Mouse (Mus musculus) heart, adult 2 months (tissue): ENCODE data around the gene Arhgap42. TPM values are rescaled to one million over a fixed set of nuclear protein-coding genes. Genes with fewer than 3 reads are reported as not detected.

Experiments used
- DNase-seq, 2 experiments: peaks; one replicate each; pipeline ENCODE4 v3.0.0; 2021
- H3K27ac ChIP-seq: fragments of 200-600 bp; 2 replicates; pipeline ENCODE4 v1.8.1; 2022
- H3K27me3 ChIP-seq: fragments of 200-500 bp; 2 replicates; pipeline ENCODE4 v1.6.1; 2012; ENCODE audit warnings: mild to moderate bottlenecking, low read length, inconsistent platforms, mixed read lengths; ENCODE audit not compliant: control insufficient read depth, insufficient read depth
- H3K36me3 ChIP-seq: fragments of 200-500 bp; 2 replicates; pipeline ENCODE4 v1.6.1; 2012; ENCODE audit warnings: low read length, inconsistent platforms; ENCODE audit not compliant: control insufficient read depth, insufficient read depth
- H3K4me1 ChIP-seq: fragments of 200-500 bp; 2 replicates; pipeline ENCODE4 v1.6.1; 2011; ENCODE audit warnings: low read length; ENCODE audit not compliant: control insufficient read depth, insufficient read depth
- H3K4me3 ChIP-seq: fragments of 200-600 bp; 2 replicates; pipeline ENCODE4 v1.8.1; 2022
- H3K79me2 ChIP-seq: fragments of 200-500 bp; replicated peaks from 2 replicates; pipeline ENCODE4 v1.6.1; 2012; ENCODE audit warnings: mild to moderate bottlenecking, inconsistent platforms, low read length, moderate library complexity, mixed read lengths; ENCODE audit not compliant: control insufficient read depth, insufficient read depth
- H3K9ac ChIP-seq: fragments of 200-500 bp; 2 replicates; pipeline ENCODE4 v1.6.1; 2012; ENCODE audit warnings: low read depth, mild to moderate bottlenecking, control low read depth, inconsistent platforms, low read length, mixed read lengths
- CTCF ChIP-seq: fragments of 200-600 bp; IDR thresholded peaks from 2 replicates; pipeline ENCODE4 v1.8.1; 2022; ENCODE audit warnings: antibody characterized with exemption, mild to moderate bottlenecking, moderate library complexity
- EP300 ChIP-seq: fragments of 200-500 bp; IDR thresholded peaks from 2 replicates; pipeline ENCODE4 v1.6.1; 2011; ENCODE audit warnings: low read depth, low read length, control low read depth; ENCODE audit not compliant: insufficient read depth
- POLR2A ChIP-seq: fragments of 200-500 bp; IDR thresholded peaks from 2 replicates; pipeline ENCODE4 v1.6.1; 2011; ENCODE audit warnings: mild to moderate bottlenecking, low read depth, low read length, control low read depth; ENCODE audit not compliant: insufficient read depth
- WGBS: fragments of 180-500 bp; shearing (Covaris S2); methylation state at CpG from one replicate; pipeline ENCODE4 v1.1.7; 2018; 5-methylcytosine and 5-hydroxymethylcytosine counted together
- intact Hi-C: fragments of 180-260 bp; cut with DNase I; formaldehyde crosslinking; loops from one replicate; pipeline ENCODE4 v1.15.1; 2025
- polyA plus RNA-seq: library from polyadenylated mRNA; depleted of rRNA; stranded (reverse); fragments of >200 nt; gene quantifications from 2 replicates; pipeline ENCODE4 v1.2.3, GENCODE M21; 2012
- total RNA-seq, 2 experiments: library from RNA; stranded (reverse); gene quantifications; 2 replicates each; pipeline ENCODE4 v1.2.3; 2021

The Arhgap42 gene
- total and polyA plus RNA-seq, 3 experiments: 1.7 to 8.3 (median 8.0) TPM

DNA sequence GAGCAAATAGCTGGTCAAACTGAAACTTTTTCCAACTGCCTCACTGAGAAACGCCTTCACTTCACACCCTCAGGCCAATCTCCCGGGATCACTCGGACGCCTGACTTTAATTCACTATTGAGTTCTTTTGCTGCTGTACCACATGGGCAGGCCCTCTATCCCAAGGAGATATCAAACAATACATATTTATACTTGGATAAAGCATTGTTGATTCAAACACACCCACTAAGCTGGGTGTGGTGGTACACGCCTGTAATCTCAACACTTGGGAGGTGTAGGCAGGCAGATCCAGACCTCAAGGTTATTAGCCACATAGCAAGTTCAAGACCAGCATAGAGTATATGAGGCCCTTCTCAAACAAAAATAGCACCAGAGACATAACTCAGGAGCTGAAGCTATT, 64.7 kb downstream of the Arhgap42 start:
- H3K79me2 ChIP-seq: no peaks in the 10 kb centered on the region
- no peak for DNase-seq
- H3K36me3 ChIP-seq: peaks cover 6% of the 10 kb centered on the region; the same call in 1 of the 2 replicates
- no peak overlapping the region for H3K9ac ChIP-seq
- peaks cover 2% of the 10 kb centered on the region for H3K4me1 ChIP-seq
- no peak overlapping the region for H3K4me3 ChIP-seq
- WGBS: 77% methylated on average over 5 of the region's 5 CpGs
- TF ChIP-seq CTCF (no peak), POLR2A (no peak), EP300 (no peak)
- no peaks in the 10 kb centered on the region for H3K27me3 ChIP-seq
- intact Hi-C loops: no loop called here
- H3K27ac ChIP-seq: no peak overlapping the region

DNA sequence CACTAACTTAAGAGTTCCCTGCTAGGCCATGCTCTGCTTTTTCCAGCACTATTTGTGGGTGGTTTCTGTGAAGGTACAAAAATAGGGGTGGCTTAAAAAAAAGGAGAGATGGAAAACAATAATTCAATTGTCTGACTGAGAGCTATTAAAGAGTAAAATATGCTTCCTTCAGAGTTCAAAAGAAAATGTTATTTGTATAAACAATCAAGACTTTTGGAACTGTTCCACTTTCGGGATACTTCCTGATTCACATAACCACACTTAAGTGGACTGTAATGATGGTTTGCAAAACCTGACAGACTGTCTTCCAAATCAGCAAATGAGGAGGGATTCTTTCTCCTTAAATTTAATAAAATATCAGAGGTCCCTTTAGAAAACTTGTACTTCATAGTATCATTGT, 65.8 kb downstream of the Arhgap42 start:
- DNase-seq: no peak
- H3K4me3 ChIP-seq: no peak overlapping the region
- 40% methylated on average over 1 of the region's 1 CpGs for WGBS
- peaks cover 6% of the 10 kb centered on the region; the same call in 1 of the 2 replicates for H3K36me3 ChIP-seq
- no peak overlapping the region for H3K9ac ChIP-seq
- no peaks in the 10 kb centered on the region for H3K27me3 ChIP-seq
- TF ChIP-seq EP300 (no peak), POLR2A (no peak), CTCF (no peak)
- no peak overlapping the region for H3K27ac ChIP-seq
- H3K79me2 ChIP-seq: no peaks in the 10 kb centered on the region
- intact Hi-C loops: no loop called here
- H3K4me1 ChIP-seq: peaks cover 2% of the 10 kb centered on the region

DNA sequence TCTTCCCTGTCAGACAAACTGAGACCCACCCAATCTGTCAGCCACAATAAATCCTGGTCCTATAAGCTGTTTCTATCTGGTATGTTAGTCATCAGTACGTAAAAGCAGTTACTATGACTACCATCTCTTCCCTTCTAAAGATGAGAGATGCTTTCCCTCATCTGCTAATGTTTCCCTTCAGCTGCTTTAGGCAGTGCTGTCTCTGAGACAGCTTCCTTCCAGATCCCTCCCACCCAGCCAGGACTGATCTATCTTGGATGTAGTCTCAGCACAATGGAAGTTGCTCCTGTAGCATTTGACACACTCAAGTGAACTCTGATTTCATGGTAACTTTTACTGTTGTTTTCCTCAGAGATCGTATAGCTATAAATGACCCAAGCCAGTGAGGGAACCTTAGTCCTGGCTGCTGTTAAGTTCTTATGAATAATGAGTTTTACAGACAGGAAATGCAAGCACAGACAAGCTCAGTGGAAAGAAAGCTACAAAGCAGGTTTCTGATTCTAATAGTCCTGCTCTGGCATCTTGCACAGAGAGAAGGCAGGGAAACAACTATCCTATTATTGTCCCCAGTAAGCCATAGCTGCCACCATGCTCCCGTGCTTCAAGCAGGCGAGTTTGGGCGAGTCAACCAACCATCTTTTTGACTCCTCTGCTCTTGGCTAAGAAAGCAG, 67.6 kb downstream of the Arhgap42 start:
- Histone ChIP-seq H3K27ac (peak overlapping the region; percentile 33), H3K36me3 (peaks cover 6% of the 10 kb centered on the region; the same call in 1 of the 2 replicates), H3K27me3 (no peaks in the 10 kb centered on the region), H3K9ac (no peak overlapping the region), H3K79me2 (no peaks in the 10 kb centered on the region), H3K4me3 (no peak overlapping the region), H3K4me1 (peaks cover 2% of the 10 kb centered on the region)
- DNase-seq: no peak
- 50% methylated on average over 5 of the region's 5 CpGs for WGBS
- no peak for TF ChIP-seq EP300
- TF ChIP-seq CTCF: no peak
- no peak for TF ChIP-seq POLR2A
- intact Hi-C loops: no loop called here

DNA sequence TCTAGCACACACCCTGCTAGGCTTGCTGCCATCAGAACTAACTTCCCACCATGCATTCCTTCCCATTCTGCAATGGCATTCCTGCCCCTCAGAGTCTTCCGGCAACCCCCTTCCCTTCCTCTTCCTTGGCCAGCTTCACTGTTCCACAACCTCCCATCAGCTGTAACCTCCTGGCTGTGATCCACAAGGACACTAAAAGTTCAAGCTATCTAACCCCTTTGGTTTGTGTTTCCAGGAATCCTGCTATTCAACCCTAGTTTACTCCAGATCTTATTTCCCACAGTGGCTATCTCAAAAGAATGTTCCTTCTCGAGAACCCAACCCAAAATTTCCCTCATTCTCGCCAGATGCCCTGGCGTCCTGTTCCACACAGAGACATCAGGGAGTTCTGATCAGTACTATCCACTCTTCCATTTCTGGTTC, 73.2 kb downstream of the Arhgap42 start:
- DNase-seq: peak; percentile 29 to 65
- peaks cover 6% of the 10 kb centered on the region for H3K4me1 ChIP-seq
- peak overlapping the region; percentile 26 for H3K27ac ChIP-seq
- intact Hi-C loops: no loop called here
- no peak overlapping the region for H3K4me3 ChIP-seq
- H3K27me3 ChIP-seq: no peaks in the 10 kb centered on the region
- H3K36me3 ChIP-seq: no peaks in the 10 kb centered on the region
- 33% methylated on average over 4 of the region's 4 CpGs for WGBS
- H3K9ac ChIP-seq: no peak overlapping the region
- H3K79me2 ChIP-seq: no peaks in the 10 kb centered on the region
- no peak for TF ChIP-seq CTCF
- no peak for TF ChIP-seq EP300
- TF ChIP-seq POLR2A: no peak

DNA sequence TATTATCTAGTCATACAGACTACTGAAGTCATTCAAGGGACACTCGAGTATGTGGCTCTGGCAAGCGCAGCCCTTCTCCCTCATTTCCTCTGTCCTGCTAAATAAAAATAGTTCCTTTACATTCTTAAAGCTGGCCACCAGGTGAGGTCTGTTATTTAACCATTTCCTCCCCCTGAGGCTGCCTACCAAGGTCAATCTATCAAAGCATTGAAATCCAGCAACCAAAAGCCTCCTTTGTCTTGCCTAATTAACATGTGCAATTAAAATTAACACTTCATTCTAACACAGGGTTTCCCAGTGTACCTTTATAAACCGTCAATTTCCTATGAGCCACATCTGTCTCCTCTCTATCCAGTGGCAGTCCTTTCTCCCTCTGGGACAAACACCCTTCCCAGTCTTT, 78.2 kb downstream of the Arhgap42 start:
- Histone ChIP-seq H3K4me1 (peaks cover 5% of the 10 kb centered on the region), H3K4me3 (no peak overlapping the region), H3K79me2 (no peaks in the 10 kb centered on the region), H3K9ac (no peak overlapping the region), H3K27me3 (no peaks in the 10 kb centered on the region), H3K27ac (no peak overlapping the region), H3K36me3 (no peaks in the 10 kb centered on the region)
- intact Hi-C loops: no loop called here
- TF ChIP-seq POLR2A: no peak
- 43% methylated on average over 3 of the region's 3 CpGs for WGBS
- no peak for DNase-seq

DNA sequence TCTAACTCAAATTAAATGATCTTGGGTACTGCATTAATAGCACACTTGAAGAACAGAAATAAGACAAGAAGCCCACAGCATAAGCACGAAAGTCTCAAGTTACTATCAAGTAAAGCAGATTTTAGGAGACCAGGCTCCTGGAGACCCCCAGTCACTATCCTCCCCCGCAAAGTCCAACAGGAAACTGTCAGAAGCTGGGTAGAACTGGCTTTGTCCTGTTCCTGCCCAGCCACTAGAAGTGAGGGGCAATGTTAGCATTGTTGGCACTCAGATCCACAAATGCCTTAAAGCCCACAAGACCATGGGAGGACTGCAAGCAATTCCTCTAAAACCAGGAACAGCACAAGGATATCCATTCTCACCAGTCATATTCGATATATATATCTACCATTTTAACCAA, 80.7 kb downstream of the Arhgap42 start:
- Histone ChIP-seq H3K27me3 (no peaks in the 10 kb centered on the region), H3K9ac (no peak overlapping the region), H3K36me3 (no peaks in the 10 kb centered on the region; the same call in 1 of the 2 replicates), H3K27ac (no peak overlapping the region; the same call in 1 of the 2 replicates), H3K4me1 (no peaks in the 10 kb centered on the region; the same call in 1 of the 2 replicates), H3K4me3 (no peak overlapping the region), H3K79me2 (no peaks in the 10 kb centered on the region)
- intact Hi-C loops: no loop called here
- WGBS: 73% methylated on average over 3 of the region's 3 CpGs
- no peak for DNase-seq
- TF ChIP-seq POLR2A (no peak), CTCF (no peak), EP300 (no peak)

DNA sequence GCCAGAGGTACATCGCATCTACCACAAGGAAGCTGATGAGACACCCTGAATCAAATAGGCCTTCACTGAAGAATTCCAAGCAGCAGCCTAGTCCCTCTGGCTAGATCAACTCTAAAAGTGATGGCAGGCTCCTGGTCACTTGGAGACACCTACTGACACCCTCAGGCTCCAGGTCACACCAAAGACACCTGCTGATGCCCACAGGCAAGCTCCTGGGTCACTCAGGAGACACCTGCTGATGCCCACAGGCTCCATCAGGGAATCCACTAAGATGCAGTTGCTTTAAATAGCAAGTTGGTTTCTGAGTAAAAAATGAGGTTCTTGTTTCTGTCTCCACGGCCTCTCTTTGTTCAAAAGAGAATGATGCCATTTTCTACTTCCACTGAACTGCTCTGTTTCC, 81.5 kb downstream of the Arhgap42 start:
- H3K27ac ChIP-seq: no peak overlapping the region
- no peak for DNase-seq
- H3K4me1 ChIP-seq: no peaks in the 10 kb centered on the region; the same call in none of the 2 replicates
- no peaks in the 10 kb centered on the region for H3K27me3 ChIP-seq
- no peak overlapping the region for H3K9ac ChIP-seq
- H3K79me2 ChIP-seq: no peaks in the 10 kb centered on the region
- intact Hi-C loops: no loop called here
- TF ChIP-seq POLR2A (no peak), CTCF (no peak), EP300 (no peak)
- no peak overlapping the region for H3K4me3 ChIP-seq
- H3K36me3 ChIP-seq: no peaks in the 10 kb centered on the region; the same call in 1 of the 2 replicates
- WGBS: 85% methylated on average over 2 of the region's 2 CpGs
